Mouse (Mus musculus): ENCODE data around the gene B4galt1. TPM values are rescaled to one million over a fixed set of nuclear protein-coding genes. Genes with fewer than 3 reads are reported as not detected.
A peak's percentile ranks its signal among the peaks of the same experiment; 100 is the strongest.

The B4galt1 gene
- polyA plus RNA-seq, 1 experiment from 2014 or later = 54.5 TPM

GRCm38 (mm10) chr4:40840448-40840847 is 13.4 kb downstream of the B4galt1 start:
- Histone ChIP-seq H3K79me2 (ENCODE audit: inconsistent target) (peaks cover 95% of the 10 kb centered on the region), H3K4me3 (ENCODE audit: inconsistent target) (no peak overlapping the region), H3K27ac (peak overlapping the region; percentile 67), H3K36me3 (ENCODE audit: inconsistent target) (no peaks in the 10 kb centered on the region)
- WGBS (ENCODE audit: missing documents) = 0% methylated on average over 2 of the region's 2 CpGs

DNA sequence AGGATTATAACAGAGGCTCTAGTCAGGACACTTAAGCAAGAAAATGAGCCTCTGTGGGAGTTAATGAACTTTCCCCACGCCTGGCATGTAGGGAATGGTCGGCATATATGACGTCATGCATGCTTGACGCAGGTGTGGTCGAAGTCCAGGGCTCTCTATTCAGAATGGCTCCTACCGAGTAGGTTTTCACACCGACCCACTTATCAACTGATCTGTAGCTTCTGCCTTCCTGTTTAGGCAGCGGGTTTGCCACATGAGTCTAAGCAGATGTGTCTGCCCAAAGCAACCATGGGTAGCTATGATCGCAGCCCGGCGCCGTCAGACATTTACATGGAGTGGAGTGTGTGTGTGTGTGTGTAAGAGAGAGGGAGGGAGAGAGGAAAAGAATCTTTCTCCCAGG is 14.6 kb downstream of the B4galt1 start:
- Histone ChIP-seq H3K79me2 (ENCODE audit: inconsistent target) (peaks cover 99% of the 10 kb centered on the region), H3K27ac (0 out of 2 replicates have a peak overlapping the region, but pooled peaks have one; percentile 67), H3K4me3 (ENCODE audit: inconsistent target) (no peak overlapping the region), H3K36me3 (ENCODE audit: inconsistent target) (no peaks in the 10 kb centered on the region)
- WGBS (ENCODE audit: missing documents) = 73% methylated on average over 12 of the region's 12 CpGs

DNA sequence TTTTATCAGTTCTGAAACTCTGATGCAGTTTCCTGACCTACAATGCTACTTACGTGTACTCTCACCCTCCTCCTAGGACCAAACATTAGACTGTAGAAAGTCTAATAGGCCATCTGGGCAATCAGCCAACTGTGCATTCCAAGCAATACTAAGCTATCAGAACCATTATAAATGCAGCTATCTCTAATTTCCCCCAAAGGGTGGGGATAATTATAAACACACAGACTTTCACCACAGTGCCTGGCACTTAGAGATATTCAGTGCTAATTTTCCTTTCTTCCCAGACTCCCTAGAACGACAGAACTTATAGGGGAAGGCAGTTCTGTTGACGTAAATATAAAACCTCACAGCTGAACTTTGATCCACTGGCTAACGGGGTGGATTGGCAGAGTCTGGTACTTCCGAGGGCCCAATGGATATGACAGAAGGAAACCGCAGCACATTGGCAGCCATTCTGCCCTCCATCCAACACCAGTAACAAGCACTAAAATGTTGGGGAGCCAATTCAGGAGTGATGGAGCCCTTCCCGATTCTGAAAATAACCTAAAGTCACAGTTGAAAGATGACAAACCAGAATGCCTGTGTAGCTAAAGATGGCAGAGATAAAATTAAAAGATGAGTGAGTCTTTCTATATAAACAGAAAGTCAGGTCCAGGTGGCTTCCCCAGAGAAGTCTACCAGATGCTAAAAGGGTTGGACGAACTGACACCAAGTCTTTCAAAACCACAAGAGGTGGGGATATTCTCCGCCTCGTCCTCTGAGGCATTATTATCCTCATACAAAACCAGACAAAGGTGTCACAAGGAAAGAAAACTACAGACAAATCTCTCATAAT is 16.1 kb downstream of the B4galt1 start:
- 86% methylated on average over 10 of the region's 10 CpGs for WGBS (ENCODE audit: missing documents)

DNA sequence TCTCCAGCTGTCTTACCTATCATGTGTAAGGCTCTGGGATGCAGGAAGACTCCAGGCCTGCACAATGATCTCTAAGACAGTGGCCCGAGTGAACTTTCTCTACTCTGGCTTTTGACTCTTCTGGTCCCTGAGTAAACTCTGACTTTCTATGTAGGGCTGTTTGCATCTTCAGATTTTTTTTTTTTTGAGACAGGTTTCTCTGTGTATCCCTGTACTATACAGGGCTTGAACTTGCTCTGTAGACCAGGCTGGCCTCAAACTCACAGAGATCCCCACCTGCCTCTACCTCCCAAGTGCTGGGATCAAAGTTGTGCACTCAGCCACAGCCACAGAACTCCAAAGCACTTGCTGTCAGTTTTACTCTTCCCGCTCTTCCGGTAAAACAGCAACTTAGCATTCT is 16.8 kb downstream of the B4galt1 start:
- WGBS (ENCODE audit: missing documents) = 93% methylated on average over 3 of the region's 3 CpGs
- H3K36me3 ChIP-seq (ENCODE audit: inconsistent target) = no peaks in the 10 kb centered on the region
- H3K27ac ChIP-seq = no peak overlapping the region
- peaks cover 99% of the 10 kb centered on the region for H3K79me2 ChIP-seq (ENCODE audit: inconsistent target)
- no peak overlapping the region for H3K4me3 ChIP-seq (ENCODE audit: inconsistent target)

More for the DNA sequence above, 16.1 kb downstream of the B4galt1 start:
- Histone ChIP-seq H3K36me3 (ENCODE audit: inconsistent target) (no peaks in the 10 kb centered on the region), H3K27ac (no peak overlapping the region), H3K4me3 (ENCODE audit: inconsistent target) (no peak overlapping the region), H3K79me2 (ENCODE audit: inconsistent target) (peaks cover 99% of the 10 kb centered on the region)

DNA sequence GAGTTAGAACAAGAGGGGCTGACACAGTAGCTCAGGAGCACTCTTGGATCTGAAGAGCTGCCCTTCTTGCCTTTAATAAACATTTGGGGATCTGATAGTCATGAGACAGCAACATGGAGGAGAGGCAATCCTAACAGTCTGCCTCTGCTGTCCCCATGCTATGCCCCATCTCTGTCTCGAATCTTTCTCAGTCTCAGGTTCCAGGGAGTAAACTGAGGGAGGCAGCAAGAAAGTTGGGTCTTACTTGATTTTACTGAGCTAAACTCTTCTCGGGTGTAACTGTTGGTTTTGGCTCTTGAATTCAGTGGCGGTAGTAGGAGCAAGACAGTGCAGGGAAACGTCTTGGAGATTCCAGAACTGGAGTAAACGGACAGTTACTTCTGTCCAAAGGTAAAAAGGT is 18.9 kb downstream of the B4galt1 start:
- WGBS (ENCODE audit: missing documents) = 93% methylated on average over 5 of the region's 5 CpGs
- Histone ChIP-seq H3K27ac (no peak overlapping the region), H3K4me3 (ENCODE audit: inconsistent target) (no peak overlapping the region), H3K79me2 (ENCODE audit: inconsistent target) (peaks cover 100% of the 10 kb centered on the region), H3K36me3 (ENCODE audit: inconsistent target) (no peaks in the 10 kb centered on the region)

GRCm38 (mm10) chr4:40834232-40834786 is 19.5 kb downstream of the B4galt1 start:
- no peak overlapping the region for H3K27ac ChIP-seq
- 95% methylated on average over 4 of the region's 4 CpGs for WGBS (ENCODE audit: missing documents)
- peaks cover 100% of the 10 kb centered on the region for H3K79me2 ChIP-seq (ENCODE audit: inconsistent target)
- H3K36me3 ChIP-seq (ENCODE audit: inconsistent target) = no peaks in the 10 kb centered on the region
- H3K4me3 ChIP-seq (ENCODE audit: inconsistent target) = no peak overlapping the region

- Histone ChIP-seq H3K4me3 (ENCODE audit: inconsistent target) (no peak overlapping the region), H3K27ac (no peak overlapping the region), H3K36me3 (ENCODE audit: inconsistent target) (peaks cover 3% of the 10 kb centered on the region; the same call in 1 of the 2 replicates), H3K79me2 (ENCODE audit: inconsistent target) (peaks cover 100% of the 10 kb centered on the region)
- WGBS (ENCODE audit: missing documents) = 76% methylated on average over 9 of the region's 9 CpGs
These were observed 20.2 kb downstream of the B4galt1 start for GRCm38 (mm10) chr4:40833381-40834231.

GRCm38 (mm10) chr4:40830530-40830929 is 23.3 kb downstream of the B4galt1 start:
- whole genome bisulfite sequencing (ENCODE audit: missing documents) = 85% methylated on average over 5 of the region's 5 CpGs
- no peak overlapping the region for H3K4me3 ChIP-seq (ENCODE audit: inconsistent target)
- H3K27ac ChIP-seq = 0 out of 2 replicates have a peak overlapping the region, but pooled peaks have one; percentile 2
- peaks cover 16% of the 10 kb centered on the region; the same call in 1 of the 2 replicates for H3K36me3 ChIP-seq (ENCODE audit: inconsistent target)
- peaks cover 100% of the 10 kb centered on the region for H3K79me2 ChIP-seq (ENCODE audit: inconsistent target)

DNA sequence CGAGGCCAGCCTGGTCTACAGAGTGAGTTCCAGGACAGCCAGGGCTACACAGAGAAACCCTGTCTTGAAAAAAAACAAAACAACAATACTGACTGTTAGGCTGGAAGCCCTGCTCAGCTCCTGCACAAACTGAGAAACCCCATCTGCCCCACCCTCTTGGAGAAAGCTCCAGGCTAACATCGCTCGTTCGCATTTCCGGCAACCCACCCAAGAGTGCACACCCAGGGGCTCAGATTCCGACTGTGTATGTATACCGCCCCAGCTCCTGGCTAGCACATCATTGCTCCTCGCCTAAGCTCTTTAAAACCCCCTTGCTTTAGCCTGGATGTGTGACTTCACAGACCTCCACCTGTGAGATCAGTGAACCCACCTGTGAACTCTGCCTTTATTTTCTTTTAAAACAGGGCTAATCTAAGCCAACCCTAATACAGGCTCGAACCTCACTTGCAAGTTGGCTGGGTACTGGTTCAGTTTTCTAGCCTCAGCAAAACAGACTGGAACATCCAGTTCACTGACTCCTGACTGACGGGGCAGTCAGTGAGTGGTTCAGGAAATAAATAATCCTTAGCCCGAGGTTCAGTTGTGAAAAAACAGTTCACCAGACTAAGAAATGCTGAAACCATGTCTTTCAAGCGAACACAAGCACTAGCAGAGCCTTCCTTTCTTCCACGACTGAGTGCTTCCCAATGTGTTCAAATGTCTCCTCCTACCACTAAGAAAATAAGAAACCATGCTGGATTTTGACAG is 24.0 kb downstream of the B4galt1 start:
- Histone ChIP-seq H3K36me3 (ENCODE audit: inconsistent target) (peaks cover 16% of the 10 kb centered on the region; the same call in 1 of the 2 replicates), H3K27ac (no peak overlapping the region)

DNA sequence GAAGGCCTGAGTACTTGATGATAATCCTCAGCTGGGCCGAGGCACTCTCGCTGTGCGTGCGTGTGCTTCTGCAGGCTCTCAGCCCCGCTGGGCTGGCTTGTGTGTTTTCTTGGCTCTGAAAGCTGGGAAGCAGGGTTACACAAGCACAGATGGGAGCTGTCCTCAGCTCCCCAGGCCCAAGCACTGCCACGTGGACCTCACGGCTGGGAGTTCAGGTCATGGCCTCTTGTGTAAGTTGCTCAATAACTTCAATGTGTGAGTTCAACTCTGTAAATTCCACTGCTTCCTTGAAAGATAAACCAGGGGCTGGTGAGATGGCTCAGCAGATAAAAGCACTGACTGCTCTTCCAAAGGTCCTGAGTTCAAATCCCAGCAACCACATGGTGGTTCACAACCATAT is 24.9 kb downstream of the B4galt1 start:
- peaks cover 16% of the 10 kb centered on the region; the same call in 1 of the 2 replicates for H3K36me3 ChIP-seq (ENCODE audit: inconsistent target)
- no peak overlapping the region for H3K4me3 ChIP-seq (ENCODE audit: inconsistent target)
- H3K79me2 ChIP-seq (ENCODE audit: inconsistent target) = peaks cover 100% of the 10 kb centered on the region
- H3K27ac ChIP-seq = no peak overlapping the region
- WGBS (ENCODE audit: missing documents) = 72% methylated on average over 7 of the region's 7 CpGs

More for the DNA sequence above, 24.0 kb downstream of the B4galt1 start:
- H3K79me2 ChIP-seq (ENCODE audit: inconsistent target) = peaks cover 100% of the 10 kb centered on the region
- 83% methylated on average over 12 of the region's 13 CpGs for WGBS (ENCODE audit: missing documents)
- no peak overlapping the region for H3K4me3 ChIP-seq (ENCODE audit: inconsistent target)

GRCm38 (mm10) chr4:40827926-40828325 is 25.9 kb downstream of the B4galt1 start:
- Histone ChIP-seq H3K36me3 (ENCODE audit: inconsistent target) (peaks cover 20% of the 10 kb centered on the region; the same call in 1 of the 2 replicates), H3K4me3 (ENCODE audit: inconsistent target) (no peak overlapping the region), H3K79me2 (ENCODE audit: inconsistent target) (peaks cover 100% of the 10 kb centered on the region), H3K27ac (no peak overlapping the region)
- 96% methylated on average over 9 of the region's 9 CpGs for WGBS (ENCODE audit: missing documents)

GRCm38 (mm10) chr4:40826810-40827209 is 27.0 kb downstream of the B4galt1 start:
- Histone ChIP-seq H3K4me3 (ENCODE audit: inconsistent target) (no peak overlapping the region), H3K27ac (no peak overlapping the region), H3K36me3 (ENCODE audit: inconsistent target) (peaks cover 28% of the 10 kb centered on the region; the same call in 1 of the 2 replicates), H3K79me2 (ENCODE audit: inconsistent target) (peaks cover 100% of the 10 kb centered on the region)
- 86% methylated on average over 2 of the region's 2 CpGs for WGBS (ENCODE audit: missing documents)

DNA sequence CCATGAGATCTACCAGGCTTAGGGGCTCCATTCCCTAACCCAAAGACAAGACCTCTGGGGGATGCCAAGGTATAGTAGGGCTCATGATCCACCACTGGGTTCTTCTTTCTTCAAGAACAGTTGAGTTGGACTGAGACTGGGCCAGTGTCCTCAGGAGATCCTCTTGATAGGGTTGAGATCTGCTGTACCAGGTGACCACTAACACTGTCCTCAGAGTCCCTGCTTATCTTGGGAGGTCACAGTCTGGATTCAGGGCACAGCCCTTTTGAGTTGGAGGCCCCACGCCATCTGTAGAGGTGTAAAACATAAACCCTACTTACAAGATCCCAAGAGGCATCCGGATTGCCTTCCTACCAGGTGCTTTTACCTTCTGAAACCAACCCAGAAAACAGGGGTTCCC is 27.8 kb downstream of the B4galt1 start:
- Histone ChIP-seq H3K27ac (no peak overlapping the region), H3K4me3 (ENCODE audit: inconsistent target) (no peak overlapping the region), H3K36me3 (ENCODE audit: inconsistent target) (peaks cover 34% of the 10 kb centered on the region; the same call in 1 of the 2 replicates), H3K79me2 (ENCODE audit: inconsistent target) (peaks cover 100% of the 10 kb centered on the region)
- WGBS (ENCODE audit: missing documents) = 96% methylated on average over 2 of the region's 2 CpGs

- WGBS (ENCODE audit: missing documents) = 71% methylated on average over 5 of the region's 5 CpGs
- H3K36me3 ChIP-seq (ENCODE audit: inconsistent target) = peaks cover 34% of the 10 kb centered on the region; the same call in 1 of the 2 replicates
- H3K79me2 ChIP-seq (ENCODE audit: inconsistent target) = peaks cover 100% of the 10 kb centered on the region
- H3K27ac ChIP-seq = 0 out of 2 replicates have a peak overlapping the region, but pooled peaks have one; percentile 22
- no peak overlapping the region for H3K4me3 ChIP-seq (ENCODE audit: inconsistent target)
These were observed 28.7 kb downstream of the B4galt1 start for GRCm38 (mm10) chr4:40825146-40825545.

Data from macrophage (primary cell).